Mouse (Mus musculus) stomach, postnatal 0 days (tissue): Measurements from ENCODE around the gene Gm28539. TPM values are rescaled to one million over a fixed set of nuclear protein-coding genes. Genes with fewer than 3 reads are reported as not detected.

Experiments
- ATAC-seq: fragments of 200-750 bp; cut with Nextera tagmentation; 2 replicates; pipeline ENCODE4 v1.8.0; 2017; ENCODE audit not compliant: low FRiP score, low TSS enrichment
- DNase-seq: peaks from one replicate; pipeline ENCODE4 v3.0.0-alpha.2; 2016; ENCODE audit warnings: low spot score
- H3K27ac ChIP-seq: fragments of 300-500 bp; sonication (generic); replicated peaks from 2 replicates; pipeline ENCODE4 v1.5.1; 2014; ENCODE audit warnings: mild to moderate bottlenecking, control low read depth
- H3K27me3 ChIP-seq: fragments of 300-500 bp; sonication (generic); 2 replicates; pipeline ENCODE4 v1.6.1; 2014; ENCODE audit warnings: low read length; ENCODE audit not compliant: control insufficient read depth, insufficient read depth
- H3K36me3 ChIP-seq: fragments of 300-500 bp; sonication (generic); 2 replicates; pipeline ENCODE4 v1.6.1; 2014; ENCODE audit warnings: low read length, mixed read lengths; ENCODE audit not compliant: control insufficient read depth, insufficient read depth
- H3K4me1 ChIP-seq: fragments of 300-500 bp; sonication (generic); replicated peaks from 2 replicates; pipeline ENCODE4 v1.6.1; 2014; ENCODE audit warnings: antibody characterized with exemption; ENCODE audit not compliant: control insufficient read depth, insufficient read depth
- H3K4me2 ChIP-seq: fragments of 300-500 bp; sonication (generic); replicated peaks from 2 replicates; pipeline ENCODE4 v1.6.1; 2014; ENCODE audit warnings: low read depth, mild to moderate bottlenecking, control low read depth, moderate library complexity
- H3K4me3 ChIP-seq: fragments of 300-500 bp; sonication (generic); 2 replicates; pipeline ENCODE4 v1.5.1; 2014; ENCODE audit warnings: low read depth, low read length, control low read depth
- H3K9ac ChIP-seq: fragments of 300-500 bp; sonication (generic); 2 replicates; pipeline ENCODE4 v1.6.1; 2014; ENCODE audit warnings: mild to moderate bottlenecking, low read length, control low read depth, mixed read lengths
- H3K9me3 ChIP-seq: fragments of 300-500 bp; sonication (generic); 2 replicates; pipeline ENCODE4 v1.6.1; 2016; ENCODE audit warnings: low read length; ENCODE audit not compliant: control insufficient read depth
- CTCF ChIP-seq: IDR thresholded peaks from 2 replicates; pipeline ENCODE4 v1.5.1; 2016; ENCODE audit warnings: antibody characterized with exemption, low read depth, mild to moderate bottlenecking, moderate library complexity
- EP300 ChIP-seq: optimal IDR thresholded peaks from 2 replicates; pipeline ENCODE3; 2016; ENCODE audit warnings: antibody characterized with exemption
- WGBS: fragments of 180-500 bp; shearing (Covaris S2); extraction: QIAGEN DNeasy Blood & Tissue Kit; methylation state at CpG from one replicate; pipeline ENCODE4 v1.1.7; 2014; 5-methylcytosine and 5-hydroxymethylcytosine counted together
- polyA plus RNA-seq: library from polyadenylated mRNA; unstranded; fragments of >200 nt; fragmentation: Nextera tagmentation; extraction: Ambion mirVana; gene quantifications from 2 replicates; pipeline ENCODE4 v1.2.1, GENCODE M21; 2015

Gm28539 gene
- polyA plus RNA-seq, 1 experiment from 2014 or later = not detected

DNA sequence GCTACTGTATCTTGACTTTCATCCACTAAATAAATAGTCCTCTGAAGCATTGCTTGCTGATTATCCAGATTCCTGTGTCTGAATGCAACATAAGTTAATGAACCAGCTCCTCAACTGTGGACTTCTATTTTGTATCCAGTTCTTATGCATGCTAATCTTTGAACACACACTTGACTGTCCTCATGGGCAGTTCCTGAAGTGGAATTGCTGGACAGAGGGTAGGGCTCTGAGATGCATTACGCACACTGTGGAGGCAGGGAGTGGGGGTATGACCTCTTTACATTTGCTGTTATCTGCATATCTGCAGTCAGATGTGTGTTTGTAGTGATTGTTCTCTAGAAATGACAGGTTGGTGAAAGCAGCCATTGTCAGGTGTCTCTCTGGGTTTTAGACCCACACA is 91.6 kb downstream of the Gm28539 start:
- Histone ChIP-seq H3K9me3 (no peaks in the 10 kb centered on the region), H3K27me3 (no peaks in the 10 kb centered on the region), H3K9ac (no peak overlapping the region), H3K4me1 (no peaks in the 10 kb centered on the region), H3K4me3 (no peak overlapping the region), H3K4me2 (no peak overlapping the region), H3K36me3 (peaks cover 22% of the 10 kb centered on the region), H3K27ac (no peak overlapping the region)
- TF ChIP-seq CTCF (no peak), EP300 (no peak)
- DNase-seq (no peak), ATAC-seq (no peak)
- 100% methylated on average over 1 of the region's 1 CpGs for WGBS

DNA sequence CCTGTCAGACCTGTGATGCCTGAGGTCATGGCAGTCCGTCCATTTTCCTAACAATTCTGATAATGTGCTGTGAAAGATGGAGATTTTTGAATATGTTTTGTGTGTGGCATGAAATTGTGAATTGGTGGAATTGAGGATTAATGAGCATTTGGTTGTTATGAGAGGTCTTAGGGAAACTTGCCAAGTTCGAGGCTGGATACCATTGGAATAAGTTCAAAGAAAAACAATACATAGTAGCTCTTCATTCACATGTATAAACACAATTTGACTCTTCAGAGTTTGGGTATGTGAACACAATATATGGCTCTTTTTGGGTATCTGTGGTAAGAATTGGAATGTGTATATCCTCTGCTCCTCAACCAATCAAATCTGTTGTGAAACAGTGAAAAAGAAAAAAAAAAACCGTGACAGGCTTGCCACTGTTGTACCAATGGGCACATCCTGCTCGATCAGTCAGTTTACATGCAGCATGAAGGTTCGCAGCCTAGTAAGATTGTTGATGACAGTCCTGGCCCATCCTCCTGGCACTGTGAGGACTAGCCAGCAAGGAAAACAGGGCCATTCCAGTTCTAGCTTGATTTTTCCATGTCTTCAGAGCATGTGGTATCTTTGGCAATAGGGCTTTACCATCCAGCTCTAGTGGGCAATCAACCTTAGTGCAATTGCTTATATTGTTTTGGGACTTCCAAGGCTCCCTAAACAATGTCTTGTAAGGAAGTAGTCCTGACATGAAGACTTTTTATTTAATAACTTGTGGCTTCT is 102.1 kb downstream of the Gm28539 start:
- Histone ChIP-seq H3K4me2 (no peak overlapping the region), H3K9me3 (no peaks in the 10 kb centered on the region), H3K27me3 (no peaks in the 10 kb centered on the region), H3K4me1 (no peaks in the 10 kb centered on the region), H3K27ac (no peak overlapping the region), H3K36me3 (peaks cover 21% of the 10 kb centered on the region; the same call in 1 of the 2 replicates), H3K9ac (no peak overlapping the region), H3K4me3 (no peak overlapping the region)
- ATAC-seq = no peak
- 81% methylated on average over 5 of the region's 5 CpGs for WGBS
- no peak for TF ChIP-seq CTCF
- TF ChIP-seq EP300 = no peak
- no peak for DNase-seq

DNA sequence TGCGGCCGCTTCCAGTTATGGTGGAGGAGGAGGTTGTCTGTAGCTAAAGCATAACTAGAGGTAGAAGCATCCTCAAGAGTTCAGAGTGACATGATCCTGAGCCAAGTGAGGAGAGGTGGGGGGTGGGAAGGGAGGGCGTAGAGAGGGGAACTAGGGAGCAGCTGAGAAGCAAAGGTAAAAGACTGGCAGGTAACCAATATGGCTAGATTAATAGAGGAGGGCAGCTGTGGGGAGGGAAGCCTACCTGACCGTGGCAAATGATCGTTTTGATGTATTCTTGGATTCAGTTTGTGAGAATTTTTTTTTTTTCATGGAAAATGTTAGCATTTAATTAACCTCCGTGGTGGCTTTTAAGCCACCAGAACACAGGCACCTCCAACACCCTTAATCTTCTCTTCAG is 107.5 kb downstream of the Gm28539 start:
- no peak overlapping the region for H3K9ac ChIP-seq
- WGBS = 94% methylated on average over 6 of the region's 6 CpGs
- TF ChIP-seq EP300 (no peak), CTCF (no peak)
- no peaks in the 10 kb centered on the region for H3K27me3 ChIP-seq
- H3K27ac ChIP-seq = no peak overlapping the region
- DNase-seq (no peak), ATAC-seq (no peak)
- H3K4me2 ChIP-seq = no peak overlapping the region
- H3K4me3 ChIP-seq = no peak overlapping the region
- H3K36me3 ChIP-seq = peaks cover 31% of the 10 kb centered on the region
- no peaks in the 10 kb centered on the region for H3K9me3 ChIP-seq
- no peaks in the 10 kb centered on the region for H3K4me1 ChIP-seq

DNA sequence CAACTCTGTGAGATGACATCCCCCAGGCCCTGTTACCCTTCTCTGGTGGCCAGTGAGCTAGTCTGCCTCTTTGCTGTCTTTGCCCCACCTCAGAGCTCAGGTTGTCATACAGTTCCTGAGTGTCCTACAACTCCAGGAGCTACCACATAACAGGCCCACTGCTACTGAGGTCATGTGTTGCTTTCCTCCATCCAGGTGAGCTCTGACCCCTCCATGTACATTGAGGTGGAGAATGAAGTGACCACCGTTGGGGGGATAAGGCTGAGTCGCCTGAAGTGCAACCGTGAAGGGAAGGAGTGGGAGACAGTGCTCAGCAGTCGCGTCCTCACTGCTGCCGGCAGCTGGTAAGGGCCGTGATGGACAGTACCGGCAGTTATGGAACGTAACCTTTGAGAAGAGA is 112.6 kb downstream of the Gm28539 start:
- ATAC-seq = no peak
- WGBS = 95% methylated on average over 9 of the region's 9 CpGs
- no peak overlapping the region for H3K4me3 ChIP-seq
- no peak for DNase-seq
- no peak overlapping the region for H3K4me2 ChIP-seq
- TF ChIP-seq EP300 (no peak), CTCF (no peak)
- no peaks in the 10 kb centered on the region for H3K27me3 ChIP-seq
- no peaks in the 10 kb centered on the region for H3K4me1 ChIP-seq
- no peak overlapping the region for H3K27ac ChIP-seq
- peaks cover 35% of the 10 kb centered on the region for H3K36me3 ChIP-seq
- no peak overlapping the region for H3K9ac ChIP-seq
- no peaks in the 10 kb centered on the region for H3K9me3 ChIP-seq

DNA sequence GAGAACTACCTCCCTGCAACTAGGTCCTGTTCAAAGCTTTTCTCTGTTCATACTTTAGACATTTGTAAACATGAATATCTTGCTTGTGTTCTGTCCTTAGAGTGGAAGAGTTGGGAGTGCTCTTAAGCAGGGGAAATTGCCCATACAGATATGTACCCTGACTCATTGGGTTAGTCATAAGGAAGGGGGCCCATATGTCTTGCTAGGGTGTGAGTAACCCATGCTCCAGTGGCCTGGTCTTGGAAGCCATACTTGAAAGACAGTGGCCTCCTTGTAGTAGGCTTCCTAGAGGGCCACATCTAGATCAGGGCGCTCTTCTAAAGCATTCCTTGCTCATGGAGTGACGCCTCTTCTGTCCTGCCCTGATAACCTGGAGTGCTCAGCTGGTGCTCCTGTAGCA is 114.0 kb downstream of the Gm28539 start:
- 89% methylated on average over 2 of the region's 2 CpGs for WGBS
- H3K27me3 ChIP-seq = no peaks in the 10 kb centered on the region
- H3K4me2 ChIP-seq = no peak overlapping the region
- no peak overlapping the region for H3K4me3 ChIP-seq
- no peak for ATAC-seq
- H3K27ac ChIP-seq = no peak overlapping the region
- TF ChIP-seq EP300 = no peak
- TF ChIP-seq CTCF = no peak
- peaks cover 47% of the 10 kb centered on the region for H3K36me3 ChIP-seq
- H3K4me1 ChIP-seq = no peaks in the 10 kb centered on the region
- no peak for DNase-seq
- H3K9me3 ChIP-seq = no peaks in the 10 kb centered on the region
- H3K9ac ChIP-seq = no peak overlapping the region

DNA sequence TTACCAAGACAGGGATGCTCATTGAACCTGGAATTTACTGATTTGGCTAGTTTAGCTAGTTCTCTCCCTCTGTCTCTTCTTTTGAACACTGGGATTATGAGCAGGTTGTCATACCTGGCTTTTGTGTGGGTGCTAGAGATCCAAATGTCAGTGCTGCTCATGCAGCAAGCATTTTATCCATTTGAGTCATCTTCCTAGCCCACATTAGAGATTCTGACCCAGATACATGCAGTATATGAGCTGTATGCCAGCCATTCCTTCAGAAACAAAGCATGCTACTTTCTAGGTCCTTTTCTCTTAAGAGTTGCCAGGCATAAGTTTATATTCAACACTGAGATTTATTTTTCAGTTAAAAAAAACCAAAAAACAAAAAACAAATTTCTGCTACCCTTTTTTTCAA is 116.4 kb downstream of the Gm28539 start:
- H3K36me3 ChIP-seq = peaks cover 44% of the 10 kb centered on the region

More for the DNA sequence above, 116.4 kb downstream of the Gm28539 start:
- DNase-seq (no peak), ATAC-seq (no peak)
- Histone ChIP-seq H3K4me1 (no peaks in the 10 kb centered on the region), H3K9ac (no peak overlapping the region), H3K27ac (no peak overlapping the region), H3K27me3 (no peaks in the 10 kb centered on the region), H3K4me2 (no peak overlapping the region), H3K9me3 (no peaks in the 10 kb centered on the region), H3K4me3 (no peak overlapping the region)
- TF ChIP-seq CTCF = no peak
- no peak for TF ChIP-seq EP300
